Mouse (Mus musculus): ENCODE data around the gene Sirt5. TPM values are rescaled to one million over a fixed set of nuclear protein-coding genes. Genes with fewer than 3 reads are reported as not detected.

Sirt5 gene
- total and polyA plus RNA-seq, 3 experiments: 25.7 to 58.9 (median 53.9) TPM

DNA sequence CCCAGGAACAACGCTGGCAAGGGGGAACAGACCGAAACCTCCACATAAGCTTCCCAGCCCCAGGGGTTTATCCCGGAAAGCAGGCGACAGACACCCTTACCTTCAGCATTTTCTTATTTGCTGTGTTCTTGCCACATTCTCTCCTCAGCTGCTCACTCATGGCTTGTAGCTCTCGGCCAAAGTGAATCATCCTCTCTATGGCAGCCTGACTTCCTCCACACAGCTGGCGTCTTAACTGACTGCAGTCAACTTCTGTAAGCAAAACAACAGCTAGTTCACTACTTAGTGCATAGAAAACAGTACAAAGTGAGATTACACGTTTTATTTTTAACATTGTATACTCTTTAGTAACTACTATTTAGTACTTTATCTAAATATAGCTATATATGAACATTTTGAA is 47.0 kb downstream of the Sirt5 start:
- no peak for DNase-seq
- Histone ChIP-seq H3K4me3 (no peak overlapping the region), H3K9ac (ENCODE audit: low read depth, low read length) (no peak overlapping the region), H3K27ac (no peak overlapping the region), H3K36me3 (ENCODE audit: control insufficient read depth, insufficient read depth, low read length) (no peaks in the 10 kb centered on the region; the same call in 1 of the 2 replicates), H3K79me2 (replicated peaks; ENCODE audit: control insufficient read depth, insufficient read depth, low read length) (no peaks in the 10 kb centered on the region), H3K27me3 (ENCODE audit: control insufficient read depth, insufficient read depth, low read length) (no peaks in the 10 kb centered on the region), H3K4me1 (ENCODE audit: control insufficient read depth, insufficient read depth, low read length) (no peaks in the 10 kb centered on the region)
- intact Hi-C loops (cut with DNase I): loop anchor here (5.0 kb wide), 1 partner anchor 60 kb away; no protein-coding TSS in a partner anchor
- TF ChIP-seq POLR2A (IDR thresholded peaks at IDR 0.05; ENCODE audit: insufficient read depth, low read depth, low read length) (no peak), CTCF (IDR thresholded peaks at IDR 0.05) (no peak), EP300 (IDR thresholded peaks at IDR 0.05; ENCODE audit: insufficient read depth, low read depth, low read length) (no peak)
- WGBS: 85% methylated on average over 7 of the region's 7 CpGs

GRCm38 (mm10) chr13:43413611-43414010 is 48.3 kb downstream of the Sirt5 start:
- H3K4me3 ChIP-seq: no peak overlapping the region
- no peak overlapping the region for H3K27ac ChIP-seq
- H3K36me3 ChIP-seq (ENCODE audit: control insufficient read depth, insufficient read depth, low read length): no peaks in the 10 kb centered on the region; the same call in 1 of the 2 replicates
- intact Hi-C loops (cut with DNase I): loop anchor here (5.0 kb wide), 1 partner anchor 59 kb away; no protein-coding TSS in a partner anchor
- H3K4me1 ChIP-seq (ENCODE audit: control insufficient read depth, insufficient read depth, low read length): no peaks in the 10 kb centered on the region
- H3K79me2 ChIP-seq (replicated peaks; ENCODE audit: control insufficient read depth, insufficient read depth, low read length): no peaks in the 10 kb centered on the region
- no peak for DNase-seq
- WGBS: 96% methylated on average over 2 of the region's 2 CpGs
- H3K9ac ChIP-seq (ENCODE audit: low read depth, low read length): no peak overlapping the region
- H3K27me3 ChIP-seq (ENCODE audit: control insufficient read depth, insufficient read depth, low read length): no peaks in the 10 kb centered on the region
- TF ChIP-seq CTCF (IDR thresholded peaks at IDR 0.05): no peak
- no peak for TF ChIP-seq POLR2A (IDR thresholded peaks at IDR 0.05; ENCODE audit: insufficient read depth, low read depth, low read length)
- no peak for TF ChIP-seq EP300 (IDR thresholded peaks at IDR 0.05; ENCODE audit: insufficient read depth, low read depth, low read length)

DNA sequence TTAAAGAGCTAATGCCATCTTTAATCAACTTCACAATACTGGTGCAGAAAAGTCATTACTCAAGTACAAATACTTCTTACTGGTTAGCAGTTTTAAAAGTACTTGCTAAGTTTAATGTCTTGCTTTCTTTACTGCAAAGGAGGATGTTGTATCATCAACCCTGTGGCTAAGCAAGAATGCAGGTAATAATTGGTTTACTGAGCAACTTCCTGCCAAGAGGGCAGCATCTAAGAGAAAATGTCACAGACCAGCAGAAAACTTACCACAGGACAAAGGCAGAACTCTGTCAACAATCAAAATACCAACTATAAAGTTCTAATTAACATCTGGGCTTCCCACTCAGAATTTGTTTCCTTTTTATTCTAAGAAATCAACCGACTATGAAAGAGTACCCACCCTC is 50.0 kb downstream of the Sirt5 start:
- intact Hi-C loops (cut with DNase I): no loop called here

GRCm38 (mm10) chr13:43428436-43428835 is 63.1 kb downstream of the Sirt5 start:
- Histone ChIP-seq H3K27me3 (ENCODE audit: control insufficient read depth, insufficient read depth, low read length) (no peaks in the 10 kb centered on the region), H3K9ac (ENCODE audit: low read depth, low read length) (no peak overlapping the region), H3K4me1 (ENCODE audit: control insufficient read depth, insufficient read depth, low read length) (no peaks in the 10 kb centered on the region; the same call in 1 of the 2 replicates), H3K36me3 (ENCODE audit: control insufficient read depth, insufficient read depth, low read length) (no peaks in the 10 kb centered on the region), H3K79me2 (replicated peaks; ENCODE audit: control insufficient read depth, insufficient read depth, low read length) (no peaks in the 10 kb centered on the region), H3K4me3 (no peak overlapping the region), H3K27ac (no peak overlapping the region)
- intact Hi-C loops (cut with DNase I): no loop called here
- DNase-seq: no peak
- TF ChIP-seq POLR2A (IDR thresholded peaks at IDR 0.05; ENCODE audit: insufficient read depth, low read depth, low read length) (no peak), CTCF (IDR thresholded peaks at IDR 0.05) (no peak), EP300 (IDR thresholded peaks at IDR 0.05; ENCODE audit: insufficient read depth, low read depth, low read length) (no peak)
- 77% methylated on average over 4 of the region's 4 CpGs for WGBS

More for the DNA sequence above, 50.0 kb downstream of the Sirt5 start:
- H3K79me2 ChIP-seq (replicated peaks; ENCODE audit: control insufficient read depth, insufficient read depth, low read length): no peaks in the 10 kb centered on the region
- no peak for DNase-seq
- WGBS: 71% methylated on average over 1 of the region's 1 CpGs
- no peaks in the 10 kb centered on the region; the same call in 1 of the 2 replicates for H3K36me3 ChIP-seq (ENCODE audit: control insufficient read depth, insufficient read depth, low read length)
- H3K4me3 ChIP-seq: no peak overlapping the region
- H3K9ac ChIP-seq (ENCODE audit: low read depth, low read length): no peak overlapping the region
- TF ChIP-seq POLR2A (IDR thresholded peaks at IDR 0.05; ENCODE audit: insufficient read depth, low read depth, low read length) (no peak), CTCF (IDR thresholded peaks at IDR 0.05) (no peak), EP300 (IDR thresholded peaks at IDR 0.05; ENCODE audit: insufficient read depth, low read depth, low read length) (no peak)
- no peaks in the 10 kb centered on the region for H3K27me3 ChIP-seq (ENCODE audit: control insufficient read depth, insufficient read depth, low read length)
- H3K4me1 ChIP-seq (ENCODE audit: control insufficient read depth, insufficient read depth, low read length): no peaks in the 10 kb centered on the region
- no peak overlapping the region for H3K27ac ChIP-seq

- no peak for TF ChIP-seq CTCF (IDR thresholded peaks at IDR 0.05)
- no peak for TF ChIP-seq POLR2A (IDR thresholded peaks at IDR 0.05; ENCODE audit: insufficient read depth, low read depth, low read length)
- no peak for TF ChIP-seq EP300 (IDR thresholded peaks at IDR 0.05; ENCODE audit: insufficient read depth, low read depth, low read length)
- H3K9ac ChIP-seq (ENCODE audit: low read depth, low read length): no peak overlapping the region
- H3K79me2 ChIP-seq (replicated peaks; ENCODE audit: control insufficient read depth, insufficient read depth, low read length): no peaks in the 10 kb centered on the region
- no peak for DNase-seq
- intact Hi-C loops (cut with DNase I): no loop called here
- 90% methylated on average over 2 of the region's 2 CpGs for WGBS
- H3K36me3 ChIP-seq (ENCODE audit: control insufficient read depth, insufficient read depth, low read length): no peaks in the 10 kb centered on the region; the same call in 1 of the 2 replicates
- no peak overlapping the region for H3K27ac ChIP-seq
- H3K27me3 ChIP-seq (ENCODE audit: control insufficient read depth, insufficient read depth, low read length): no peaks in the 10 kb centered on the region
- no peak overlapping the region for H3K4me3 ChIP-seq
- H3K4me1 ChIP-seq (ENCODE audit: control insufficient read depth, insufficient read depth, low read length): peaks cover 3% of the 10 kb centered on the region
Measured at GRCm38 (mm10) chr13:43433395-43433794, 68.1 kb downstream of the Sirt5 start.

GRCm38 (mm10) chr13:43440376-43440775 is 75.1 kb downstream of the Sirt5 start:
- no peak for DNase-seq
- Histone ChIP-seq H3K79me2 (replicated peaks; ENCODE audit: control insufficient read depth, insufficient read depth, low read length) (peaks cover 7% of the 10 kb centered on the region), H3K36me3 (ENCODE audit: control insufficient read depth, insufficient read depth, low read length) (peaks cover 8% of the 10 kb centered on the region), H3K27me3 (ENCODE audit: control insufficient read depth, insufficient read depth, low read length) (no peaks in the 10 kb centered on the region), H3K9ac (ENCODE audit: low read depth, low read length) (no peak overlapping the region), H3K27ac (no peak overlapping the region), H3K4me3 (no peak overlapping the region), H3K4me1 (ENCODE audit: control insufficient read depth, insufficient read depth, low read length) (peaks cover 8% of the 10 kb centered on the region)
- TF ChIP-seq EP300 (IDR thresholded peaks at IDR 0.05; ENCODE audit: insufficient read depth, low read depth, low read length): no peak
- intact Hi-C loops (cut with DNase I): no loop called here
- WGBS: 96% methylated on average over 1 of the region's 1 CpGs

All from heart, adult 2 months (tissue).